Mouse (Mus musculus) MEL (cell line): ENCODE measurements around the gene Tmem102. TPM values are rescaled to one million over a fixed set of nuclear protein-coding genes. Genes with fewer than 3 reads are reported as not detected.

Experiments used
- DNase-seq: peaks from one replicate; pipeline ENCODE4 v3.0.0; 2011; ENCODE audit warnings: low read depth, low spot score
- H3K27ac ChIP-seq: 2 replicates; pipeline ENCODE4 v1.5.1; 2012; ENCODE audit warnings: low read depth, mild to moderate bottlenecking, control low read depth, low read length, moderate library complexity; ENCODE audit not compliant: control insufficient read depth
- H3K27me3 ChIP-seq, 2 experiments: fragments of 150-350 bp in 1 of 2; sonication (generic) in 1 of 2; 2 replicates each; pipeline ENCODE4 v1.6.1; 2012; ENCODE audit warnings: low read length in 2 of 2, mild to moderate bottlenecking in 2 of 2, improper control_type of control experiment in 1 of 2, moderate library complexity in 1 of 2; ENCODE audit not compliant: insufficient read depth in 2 of 2, control insufficient read depth in 1 of 2
- H3K36me3 ChIP-seq, 2 experiments: 2 replicates each; pipeline ENCODE4 v1.6.1; 2012 to 2014; ENCODE audit warnings: low read length in 2 of 2, improper control_type of control experiment in 1 of 2, inconsistent platforms in 1 of 2, mild to moderate bottlenecking in 1 of 2; ENCODE audit not compliant: insufficient read depth in 2 of 2, control insufficient read depth in 1 of 2
- H3K4me1 ChIP-seq, 2 experiments: fragments of 150-350 bp in 1 of 2; sonication (generic) in 1 of 2; 2 replicates each; pipeline ENCODE4 v1.6.1; 2012; ENCODE audit warnings: low read length in 2 of 2, improper control_type of control experiment in 1 of 2, mild to moderate bottlenecking in 1 of 2; ENCODE audit not compliant: insufficient read depth in 2 of 2, control insufficient read depth in 1 of 2
- H3K4me3 ChIP-seq, 2 experiments: fragments of 150-350 bp in 1 of 2; sonication (generic) in 1 of 2; 2 replicates each; pipeline ENCODE4 v1.5.1; 2012; ENCODE audit warnings: low read depth in 2 of 2, low read length in 2 of 2, mild to moderate bottlenecking in 2 of 2, moderate library complexity in 2 of 2, control low read depth in 1 of 2, improper control_type of control experiment in 1 of 2; ENCODE audit not compliant: control insufficient read depth in 1 of 2, insufficient read depth in 1 of 2
- H3K79me2 ChIP-seq: 2 replicates; pipeline ENCODE4 v1.6.1; 2012; ENCODE audit warnings: mild to moderate bottlenecking, low read length, moderate library complexity; ENCODE audit not compliant: control insufficient read depth, poor library complexity, insufficient read depth
- H3K9ac ChIP-seq: 2 replicates; pipeline ENCODE4 v1.6.1; 2012; ENCODE audit warnings: low read depth, mild to moderate bottlenecking, control low read depth, low read length, moderate library complexity; ENCODE audit not compliant: control insufficient read depth, poor library complexity, severe bottlenecking
- H3K9me3 ChIP-seq: fragments of 150-350 bp; sonication (generic); replicated peaks from 2 replicates; pipeline ENCODE4 v1.6.1; 2012; ENCODE audit warnings: mild to moderate bottlenecking, low read length, improper control_type of control experiment, moderate library complexity; ENCODE audit not compliant: insufficient read depth
- CHD1 ChIP-seq: IDR thresholded peaks from 2 replicates; pipeline ENCODE4 v1.6.1; 2012; ENCODE audit warnings: low read depth, mild to moderate bottlenecking, inconsistent platforms, low read length, improper control_type of control experiment
- CHD2 ChIP-seq: IDR thresholded peaks from 2 replicates; pipeline ENCODE4 v1.6.1; 2011; ENCODE audit warnings: low read length, improper control_type of control experiment
- E2F4 ChIP-seq: IDR thresholded peaks from 2 replicates; pipeline ENCODE4 v1.6.1; 2011; ENCODE audit warnings: low read depth, low read length, improper control_type of control experiment, borderline replicate concordance
- EP300 ChIP-seq, 2 experiments: IDR thresholded peaks; 2 replicates each; pipeline ENCODE4 v1.6.1; 2011; ENCODE audit warnings: improper control_type of control experiment in 2 of 2, low read length in 2 of 2, low read depth in 1 of 2, mild to moderate bottlenecking in 1 of 2
- GABPA ChIP-seq: IDR thresholded peaks from 2 replicates; pipeline ENCODE4 v1.6.1; 2012; ENCODE audit warnings: low read depth, mild to moderate bottlenecking, inconsistent platforms, low read length, improper control_type of control experiment, moderate library complexity
- GATA1 ChIP-seq: IDR thresholded peaks from 2 replicates; pipeline ENCODE4 v1.6.1; 2011; ENCODE audit warnings: low read depth, low read length, improper control_type of control experiment
- HCFC1 ChIP-seq: IDR thresholded peaks from 2 replicates; pipeline ENCODE4 v1.6.1; 2012; ENCODE audit warnings: low read depth, mild to moderate bottlenecking, inconsistent platforms, low read length, improper control_type of control experiment, moderate library complexity
- JUND ChIP-seq: IDR thresholded peaks from 2 replicates; pipeline ENCODE4 v1.6.1; 2011; ENCODE audit warnings: low read depth, mild to moderate bottlenecking, improper control_type of control experiment, low read length
- KAT2A ChIP-seq: conservative IDR thresholded peaks from 2 replicates; pipeline ENCODE4 v1.6.1; 2012; ENCODE audit warnings: low read depth, low read length, improper control_type of control experiment, inconsistent platforms
- MEF2A ChIP-seq: IDR thresholded peaks from 2 replicates; pipeline ENCODE4 v1.6.1; 2014; ENCODE audit warnings: low read depth, mild to moderate bottlenecking, inconsistent platforms, low read length, improper control_type of control experiment; ENCODE audit not compliant: poor library complexity, insufficient replicate concordance, severe bottlenecking; ENCODE audit errors: extremely low read depth
- MYC ChIP-seq: IDR thresholded peaks from 2 replicates; pipeline ENCODE4 v1.6.1; 2011; ENCODE audit warnings: low read depth, mild to moderate bottlenecking, low read length, improper control_type of control experiment, moderate library complexity
- NRF1 ChIP-seq: IDR thresholded peaks from 2 replicates; pipeline ENCODE4 v1.6.1; 2014; ENCODE audit warnings: low read depth, mild to moderate bottlenecking, inconsistent platforms, low read length, improper control_type of control experiment, moderate library complexity; ENCODE audit not compliant: poor library complexity, insufficient read depth, severe bottlenecking
- POLR2A ChIP-seq, 2 experiments: IDR thresholded peaks; 2 replicates each; pipeline ENCODE4 v1.6.1; 2011 to 2012; ENCODE audit warnings: low read length in 2 of 2, mild to moderate bottlenecking in 2 of 2, control low read depth in 1 of 2, improper control_type of control experiment in 1 of 2, low read depth in 1 of 2, moderate library complexity in 1 of 2; ENCODE audit not compliant: control insufficient read depth in 1 of 2, insufficient read depth in 1 of 2, poor library complexity in 1 of 2
- POLR2AphosphoS2 ChIP-seq: IDR thresholded peaks from 2 replicates; pipeline ENCODE4 v1.6.1; 2011; ENCODE audit warnings: low read length, improper control_type of control experiment
- POLR2AphosphoS5 ChIP-seq: IDR thresholded peaks from 2 replicates; pipeline ENCODE4 v1.6.1; 2012; ENCODE audit warnings: low read depth, borderline replicate concordance, mild to moderate bottlenecking, inconsistent platforms, low read length, moderate library complexity, mixed read lengths
- RAD21 ChIP-seq: IDR thresholded peaks from 2 replicates; pipeline ENCODE4 v1.6.1; 2011; ENCODE audit warnings: mild to moderate bottlenecking, low read depth, low read length, improper control_type of control experiment
- RCOR1 ChIP-seq: IDR thresholded peaks from 2 replicates; pipeline ENCODE4 v1.6.1; 2012; ENCODE audit warnings: low read depth, mild to moderate bottlenecking, inconsistent platforms, low read length, improper control_type of control experiment
- SIN3A ChIP-seq: IDR thresholded peaks from 2 replicates; pipeline ENCODE4 v1.6.1; 2012; ENCODE audit warnings: low read length, improper control_type of control experiment, inconsistent platforms
- TCF12 ChIP-seq: IDR thresholded peaks from 2 replicates; pipeline ENCODE4 v1.6.1; 2014; ENCODE audit warnings: low read depth, mild to moderate bottlenecking, inconsistent platforms, low read length, improper control_type of control experiment, moderate library complexity
- UBTF ChIP-seq: IDR thresholded peaks from 2 replicates; pipeline ENCODE4 v1.6.1; 2012; ENCODE audit warnings: low read depth, mild to moderate bottlenecking, inconsistent platforms, low read length, improper control_type of control experiment, moderate library complexity, borderline replicate concordance; ENCODE audit not compliant: insufficient read depth
- USF1 ChIP-seq: IDR thresholded peaks from 2 replicates; pipeline ENCODE4 v1.6.1; 2014; ENCODE audit warnings: low read depth, mild to moderate bottlenecking, inconsistent platforms, low read length, improper control_type of control experiment, moderate library complexity
- USF2 ChIP-seq, 2 experiments: IDR thresholded peaks; 2 replicates each; pipeline ENCODE4 v1.6.1; 2011 to 2012; ENCODE audit warnings: improper control_type of control experiment in 2 of 2, low read length in 2 of 2, borderline replicate concordance in 1 of 2, inconsistent platforms in 1 of 2, low read depth in 1 of 2, mild to moderate bottlenecking in 1 of 2; ENCODE audit not compliant: insufficient read depth in 1 of 2
- ZC3H11A ChIP-seq: IDR thresholded peaks from 2 replicates; pipeline ENCODE4 v1.6.1; 2012; ENCODE audit warnings: low read depth, mild to moderate bottlenecking, inconsistent platforms, low read length, improper control_type of control experiment
- ZKSCAN1 ChIP-seq: IDR thresholded peaks from 2 replicates; pipeline ENCODE4 v1.6.1; 2012; ENCODE audit warnings: low read depth, mild to moderate bottlenecking, inconsistent platforms, low read length, improper control_type of control experiment, moderate library complexity
- ZMIZ1 ChIP-seq: IDR thresholded peaks from 2 replicates; pipeline ENCODE4 v1.6.1; 2012; ENCODE audit warnings: low read depth, mild to moderate bottlenecking, inconsistent platforms, low read length, improper control_type of control experiment, moderate library complexity
- polyA plus RNA-seq, 2 experiments: library from polyadenylated mRNA; stranded (reverse) in 1 of 2; unstranded in 1 of 2; fragments of >175 nt in 1 of 2; fragments of >200 nt in 1 of 2; gene quantifications; 2 replicates each; pipeline versions ENCODE4 v1.2.1 to v1.2.4; 2012; ENCODE audit warnings: low replicate concordance in 2 of 2, low read depth in 1 of 2; ENCODE audit not compliant: insufficient read length in 2 of 2, insufficient read depth in 1 of 2, missing spikeins in 1 of 2
- total RNA-seq: library from RNA; depleted of rRNA; stranded (reverse); fragments of 300-350 nt; gene quantifications from 2 replicates; pipeline ENCODE4 v1.2.3, GENCODE M21; 2012

Gene Tmem102
- total and polyA plus RNA-seq, 3 experiments, result 0.31 to 2.4 TPM; not detected in 1

DNA sequence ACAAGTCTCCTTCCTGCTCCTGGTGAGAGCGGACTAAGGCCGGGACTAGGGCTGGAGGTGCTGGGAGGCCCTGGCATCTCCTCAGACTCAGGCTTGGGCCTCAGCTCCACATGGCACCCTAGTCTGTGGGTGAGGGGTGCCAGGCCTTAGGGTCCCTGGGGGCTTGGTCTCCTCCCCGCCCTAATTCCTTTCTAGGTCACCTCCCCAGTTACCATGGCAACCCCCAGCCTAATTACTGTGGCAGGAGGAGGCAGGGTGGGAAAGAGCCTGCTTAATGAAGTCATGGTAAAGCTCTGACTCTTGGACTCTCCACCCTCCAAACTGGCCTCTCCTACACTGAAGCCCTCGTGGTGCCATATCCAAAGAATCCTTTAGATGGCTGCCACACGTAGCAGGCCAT lies 23.4 kb upstream of the Tmem102 start:
- no peak overlapping the region for H3K4me3 ChIP-seq
- H3K27me3 ChIP-seq, result no peaks in the 10 kb centered on the region
- H3K4me1 ChIP-seq, result peaks cover 3 to 9% of the 10 kb centered on the region in 2 experiments; a peak in 3 of 4 replicates
- H3K36me3 ChIP-seq, result peaks cover 2 to 5% of the 10 kb centered on the region in 2 experiments; a peak in 3 of 4 replicates
- TF ChIP-seq KAT2A (no peak), RAD21 (no peak)
- TF ChIP-seq, all 39 proteins: peak for 0
- Histone ChIP-seq H3K9me3 (no peaks in the 10 kb centered on the region), H3K79me2 (peaks cover under 1% of the 10 kb centered on the region; the same call in 1 of the 2 replicates), H3K9ac (no peak overlapping the region), H3K27ac (no peak overlapping the region)
- no peak for DNase-seq

- no peak overlapping the region for H3K27ac ChIP-seq
- no peak overlapping the region for H3K9ac ChIP-seq
- H3K36me3 ChIP-seq, result no peaks in the 10 kb centered on the region; a peak in 1 of 4 replicates
- no peak for TF ChIP-seq USF1
- no peak for TF ChIP-seq POLR2AphosphoS5
- TF ChIP-seq ZC3H11A, result no peak
- no peak for TF ChIP-seq EP300 (IDR thresholded peaks at IDR 0.05; ENCODE audit: low read depth in 1 of 2, low read length in 2 of 2)
- no peak for TF ChIP-seq ZMIZ1
- TF ChIP-seq CHD2, result no peak
- no peak for TF ChIP-seq TCF12
- TF ChIP-seq MEF2A, result no peak
- no peak overlapping the region for H3K4me3 ChIP-seq
- no peaks in the 10 kb centered on the region for H3K79me2 ChIP-seq
- no peaks in the 10 kb centered on the region for H3K27me3 ChIP-seq
- H3K9me3 ChIP-seq, result no peaks in the 10 kb centered on the region
- no peak for DNase-seq
- H3K4me1 ChIP-seq, result no peaks in the 10 kb centered on the region
These were observed 18.0 kb upstream of the Tmem102 start for GRCm38 (mm10) chr11:69823456-69823855.

DNA sequence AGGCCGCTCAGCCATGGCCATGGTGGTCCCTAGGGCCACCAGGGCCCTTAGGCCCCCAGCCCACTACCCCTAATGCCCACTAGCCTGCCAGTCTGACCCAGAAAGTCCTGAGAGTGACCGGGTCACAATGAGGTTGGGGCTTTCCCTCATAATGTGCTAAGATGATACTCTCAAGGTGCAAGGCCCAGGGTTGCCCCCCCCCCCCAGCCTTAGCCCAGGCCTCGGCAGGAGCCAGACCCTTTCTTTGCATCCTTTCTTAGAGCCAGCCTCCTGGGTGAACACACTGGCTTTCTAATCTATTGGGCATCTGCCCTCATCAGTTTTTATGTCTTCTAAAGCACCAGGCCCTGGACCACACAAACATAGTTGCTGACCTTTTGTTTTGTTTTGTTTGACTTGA lies 16.7 kb upstream of the Tmem102 start, which contains the start of gene Spem1:
Spem1 (minus strand) TSS at position 101 of the 400 bp plus-strand sequence.
- Histone ChIP-seq H3K79me2 (no peaks in the 10 kb centered on the region), H3K9ac (no peak within 1 kb of the TSS), H3K9me3 (no peaks in the 10 kb centered on the region), H3K4me1 (no peaks in the 10 kb centered on the region), H3K27ac (no peak within 1 kb of the TSS), H3K36me3 (no peaks in the 10 kb centered on the region), H3K27me3 (0 out of 4 replicates have a peak, but pooled peaks cover 0 to 2% of the 10 kb centered on the region in 2 experiments), H3K4me3 (no peak within 1 kb of the TSS)
- no peak for DNase-seq
- TF ChIP-seq SIN3A (no peak), CHD1 (no peak), GABPA (no peak), POLR2AphosphoS2 (no peak), HCFC1 (no peak), ZC3H11A (no peak), USF2 (IDR thresholded peaks at IDR 0.05; ENCODE audit: borderline replicate concordance in 1 of 2, insufficient read depth in 1 of 2, low read depth in 1 of 2, low read length in 2 of 2) (no peak), NRF1 (no peak), GATA1 (no peak), POLR2A (IDR thresholded peaks at IDR 0.05; ENCODE audit: control insufficient read depth in 1 of 2, insufficient read depth in 1 of 2, low read depth in 1 of 2, low read length in 2 of 2, poor library complexity in 1 of 2) (no peak), MYC (no peak), JUND (no peak), RCOR1 (no peak), ZKSCAN1 (no peak), E2F4 (no peak), CHD2 (no peak), UBTF (no peak)
